Mouse (Mus musculus) kidney, adult 2 months (tissue): Measurements from ENCODE around the gene Dph2.

Experiments
- CTCF ChIP-seq: fragments of 200-500 bp; conservative IDR thresholded peaks from 2 replicates; pipeline ENCODE4 v1.5.1; 2011; ENCODE audit warnings: low read depth, mild to moderate bottlenecking, control low read depth, low read length, moderate library complexity, mixed read lengths; ENCODE audit not compliant: insufficient read depth, insufficient read length
- POLR2A ChIP-seq: fragments of 200-500 bp; IDR thresholded peaks from one replicate; pipeline ENCODE4 v1.6.1; 2011; ENCODE audit warnings: low read depth, low read length, control low read depth

GRCm38 (mm10) chr4:117889471-117889870 is 2.4 kb downstream of the Dph2 start:
- TF ChIP-seq POLR2A (no peak), CTCF (no peak)
